Mouse (Mus musculus): ENCODE data around the gene Cerkl. TPM values are rescaled to one million over a fixed set of nuclear protein-coding genes. Genes with fewer than 3 reads are reported as not detected.

The Cerkl gene
- total RNA-seq (2021) = 1 to 10 TPM; 1.7 to 3.1 TPM

GRCm38 (mm10) chr2:79456575-79457349 is at the start of gene Cerkl, which contains the start of gene Neurod1:
Gene Cerkl, minus strand, starts transcription at chr2:79456785.
Gene Neurod1, minus strand, starts transcription at chr2:79456751.
- DNase-seq (ENCODE audit: extremely low spot score in 1 of 2, low spot score in 2 of 2) = peak; percentile 57 to 77
- intact Hi-C loops (cut with DNase I) = no loop called here

- intact Hi-C loops (cut with DNase I) = loop anchor here (2.0 to 10.0 kb wide), 5 partner anchors 127 to 1450 kb away; no protein-coding TSS in a partner anchor
Observed at GRCm38 (mm10) chr2:79498990-79499755, 42.6 kb upstream of the Cerkl start.

GRCm38 (mm10) chr2:79485127-79485526 is 28.5 kb upstream of the Cerkl start:
- intact Hi-C loops (cut with DNase I) = no loop called here
- DNase-seq (ENCODE audit: extremely low spot score in 1 of 2, low spot score in 2 of 2) = no peak

More at GRCm38 (mm10) chr2:79498990-79499755, 42.6 kb upstream of the Cerkl start:
- peak; percentile 79 to 80 for DNase-seq (ENCODE audit: extremely low spot score in 1 of 2, low spot score in 2 of 2)

- no peak for DNase-seq (ENCODE audit: extremely low spot score in 1 of 2, low spot score in 2 of 2)
- intact Hi-C loops (cut with DNase I) = no loop called here
Observed at GRCm38 (mm10) chr2:79482511-79482910, 25.9 kb upstream of the Cerkl start.

- intact Hi-C loops (cut with DNase I) = no loop called here
Observed at GRCm38 (mm10) chr2:79462411-79462810, 5.8 kb upstream of the Cerkl start.

GRCm38 (mm10) chr2:79461861-79462260 is 5.3 kb upstream of the Cerkl start:
- intact Hi-C loops (cut with DNase I) = no loop called here
- DNase-seq (ENCODE audit: extremely low spot score in 1 of 2, low spot score in 2 of 2) = no peak

More at GRCm38 (mm10) chr2:79462411-79462810, 5.8 kb upstream of the Cerkl start:
- DNase-seq (ENCODE audit: extremely low spot score in 1 of 2, low spot score in 2 of 2) = no peak

GRCm38 (mm10) chr2:79460586-79460985 is 4.0 kb upstream of the Cerkl start:
- intact Hi-C loops (cut with DNase I) = no loop called here
- DNase-seq (ENCODE audit: extremely low spot score in 1 of 2, low spot score in 2 of 2) = no peak

- no peak for DNase-seq (ENCODE audit: extremely low spot score in 1 of 2, low spot score in 2 of 2)
- intact Hi-C loops (cut with DNase I) = no loop called here
Observed at GRCm38 (mm10) chr2:79460107-79460506, 3.5 kb upstream of the Cerkl start.

- intact Hi-C loops (cut with DNase I) = no loop called here
- DNase-seq (ENCODE audit: extremely low spot score in 1 of 2, low spot score in 2 of 2) = peak in 1 of 2 experiments; percentile 24
Observed at GRCm38 (mm10) chr2:79459061-79460045, 2.8 kb upstream of the Cerkl start.

GRCm38 (mm10) chr2:79457932-79458331 is 1.3 kb upstream of the Cerkl start:
- intact Hi-C loops (cut with DNase I) = no loop called here
- no peak for DNase-seq (ENCODE audit: extremely low spot score in 1 of 2, low spot score in 2 of 2)

GRCm38 (mm10) chr2:79457434-79457833 is 849 bp upstream of the Cerkl start:
- intact Hi-C loops (cut with DNase I) = no loop called here
- no peak for DNase-seq (ENCODE audit: extremely low spot score in 1 of 2, low spot score in 2 of 2)

- intact Hi-C loops (cut with DNase I) = loop anchor here (2.0 kb wide), 1 partner anchor 583 kb away; no protein-coding TSS in a partner anchor
- DNase-seq (ENCODE audit: extremely low spot score in 1 of 2, low spot score in 2 of 2) = no peak
Observed at GRCm38 (mm10) chr2:79455646-79456045, 939 bp downstream of the Cerkl start.

- peak in 1 of 2 experiments; percentile 23 for DNase-seq (ENCODE audit: extremely low spot score in 1 of 2, low spot score in 2 of 2)
- intact Hi-C loops (cut with DNase I) = loop anchor here (2.0 kb wide), 1 partner anchor 582 kb away; no protein-coding TSS in a partner anchor
Observed at GRCm38 (mm10) chr2:79454786-79455446, 1.7 kb downstream of the Cerkl start.

- intact Hi-C loops (cut with DNase I) = loop anchor here (2.0 kb wide), 1 partner anchor 581 kb away; no protein-coding TSS in a partner anchor
- DNase-seq (ENCODE audit: extremely low spot score in 1 of 2, low spot score in 2 of 2) = peak; percentile 23 to 82
Observed at GRCm38 (mm10) chr2:79453901-79454781, 2.4 kb downstream of the Cerkl start.

GRCm38 (mm10) chr2:79451438-79451837 is 5.1 kb downstream of the Cerkl start:
- intact Hi-C loops (cut with DNase I) = no loop called here
- DNase-seq (ENCODE audit: extremely low spot score in 1 of 2, low spot score in 2 of 2) = no peak

GRCm38 (mm10) chr2:79450684-79451394 is 5.7 kb downstream of the Cerkl start:
- intact Hi-C loops (cut with DNase I) = no loop called here
- DNase-seq (ENCODE audit: extremely low spot score in 1 of 2, low spot score in 2 of 2) = no peak
